Mouse (Mus musculus) liver, embryonic 14.5 days (tissue): ENCODE measurements around the gene Phf13.

ENCODE experiments used
- CTCF ChIP-seq: IDR thresholded peaks from 2 replicates; pipeline ENCODE4 v1.5.1; 2016; ENCODE audit warnings: antibody characterized with exemption, low read depth, control low read depth
- EP300 ChIP-seq: IDR thresholded peaks from 2 replicates; pipeline ENCODE4 v1.6.1; 2016; ENCODE audit warnings: antibody characterized with exemption, low read depth

DNA sequence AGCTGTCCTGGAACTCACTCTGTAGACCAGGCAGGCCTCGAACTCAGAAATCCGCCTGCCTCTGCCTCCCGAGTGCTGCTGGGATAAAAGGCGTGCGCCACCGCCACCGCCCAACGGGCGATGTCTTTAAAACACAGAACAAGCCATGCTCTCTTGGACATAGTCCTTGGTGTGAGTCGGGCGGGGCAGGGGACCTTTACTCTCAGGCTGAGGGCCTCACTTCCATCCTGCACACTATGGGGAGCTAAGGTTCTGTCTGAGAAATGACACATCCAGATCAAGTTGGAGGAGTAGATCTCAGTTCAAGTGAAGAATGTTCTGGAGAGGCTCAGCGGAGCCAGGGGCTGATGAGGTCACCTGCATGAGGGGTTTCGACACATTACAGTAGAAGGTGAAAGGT, 36.9 kb upstream of the Phf13 start:
- TF ChIP-seq CTCF = no peak
- TF ChIP-seq EP300 = no peak
